Mouse (Mus musculus): ENCODE results near the gene Cdc37l1. TPM values are rescaled to one million over a fixed set of nuclear protein-coding genes. Genes with fewer than 3 reads are reported as not detected.

Cdc37l1 gene
- polyA plus RNA-seq, 1 experiment from 2014 or later = 42.9 TPM

GRCm38 (mm10) chr19:29058741-29059140, 68.6 kb downstream of the Cdc37l1 start:
- Histone ChIP-seq H3K27me3 (replicated peaks; ENCODE audit: control insufficient read depth, insufficient read depth, low read length) (no peaks in the 10 kb centered on the region), H3K36me3 (ENCODE audit: control insufficient read depth, insufficient read depth, low read length) (no peaks in the 10 kb centered on the region), H3K9ac (ENCODE audit: low read length) (no peak overlapping the region), H3K4me3 (ENCODE audit: low read depth, low read length) (no peak overlapping the region), H3K9me3 (ENCODE audit: control insufficient read depth, low read length) (no peaks in the 10 kb centered on the region), H3K27ac (ENCODE audit: low read depth) (no peak overlapping the region), H3K4me2 (ENCODE audit: low read length) (no peak overlapping the region), H3K4me1 (replicated peaks; ENCODE audit: control insufficient read depth, insufficient read depth, low read length) (no peaks in the 10 kb centered on the region)
- ATAC-seq (replicated peaks; ENCODE audit: low FRiP score, low TSS enrichment, low read depth) (no peak), DNase-seq (ENCODE audit: low spot score) (no peak)
- WGBS = 81% methylated on average over 5 of the region's 5 CpGs

GRCm38 (mm10) chr19:29059688-29060087, 69.5 kb downstream of the Cdc37l1 start:
- no peaks in the 10 kb centered on the region for H3K9me3 ChIP-seq (ENCODE audit: control insufficient read depth, low read length)
- no peaks in the 10 kb centered on the region for H3K27me3 ChIP-seq (replicated peaks; ENCODE audit: control insufficient read depth, insufficient read depth, low read length)
- H3K9ac ChIP-seq (ENCODE audit: low read length) = no peak overlapping the region
- H3K27ac ChIP-seq (ENCODE audit: low read depth) = no peak overlapping the region
- H3K4me2 ChIP-seq (ENCODE audit: low read length) = no peak overlapping the region
- no peak for ATAC-seq (replicated peaks; ENCODE audit: low FRiP score, low TSS enrichment, low read depth)
- no peaks in the 10 kb centered on the region for H3K4me1 ChIP-seq (replicated peaks; ENCODE audit: control insufficient read depth, insufficient read depth, low read length)
- WGBS = 83% methylated on average over 2 of the region's 2 CpGs
- H3K4me3 ChIP-seq (ENCODE audit: low read depth, low read length) = no peak overlapping the region
- no peaks in the 10 kb centered on the region for H3K36me3 ChIP-seq (ENCODE audit: control insufficient read depth, insufficient read depth, low read length)
- no peak for DNase-seq (ENCODE audit: low spot score)

GRCm38 (mm10) chr19:29060299-29060698, 70.1 kb downstream of the Cdc37l1 start:
- Histone ChIP-seq H3K9ac (ENCODE audit: low read length) (no peak overlapping the region), H3K4me2 (ENCODE audit: low read length) (no peak overlapping the region), H3K4me3 (ENCODE audit: low read depth, low read length) (no peak overlapping the region), H3K27me3 (replicated peaks; ENCODE audit: control insufficient read depth, insufficient read depth, low read length) (no peaks in the 10 kb centered on the region), H3K27ac (ENCODE audit: low read depth) (no peak overlapping the region), H3K36me3 (ENCODE audit: control insufficient read depth, insufficient read depth, low read length) (no peaks in the 10 kb centered on the region), H3K9me3 (ENCODE audit: control insufficient read depth, low read length) (no peaks in the 10 kb centered on the region), H3K4me1 (replicated peaks; ENCODE audit: control insufficient read depth, insufficient read depth, low read length) (no peaks in the 10 kb centered on the region)
- ATAC-seq (replicated peaks; ENCODE audit: low FRiP score, low TSS enrichment, low read depth) (0 out of 2 replicates have a peak, but pooled peaks have one; percentile 9), DNase-seq (ENCODE audit: low spot score) (no peak)
- WGBS = 39% methylated on average over 6 of the region's 6 CpGs

- Histone ChIP-seq H3K4me2 (ENCODE audit: low read length) (no peak overlapping the region), H3K27ac (ENCODE audit: low read depth) (no peak overlapping the region), H3K9me3 (ENCODE audit: control insufficient read depth, low read length) (no peaks in the 10 kb centered on the region), H3K9ac (ENCODE audit: low read length) (no peak overlapping the region), H3K4me1 (replicated peaks; ENCODE audit: control insufficient read depth, insufficient read depth, low read length) (peaks cover 3% of the 10 kb centered on the region; the same call in 1 of the 2 replicates), H3K4me3 (ENCODE audit: low read depth, low read length) (no peak overlapping the region), H3K27me3 (replicated peaks; ENCODE audit: control insufficient read depth, insufficient read depth, low read length) (no peaks in the 10 kb centered on the region), H3K36me3 (ENCODE audit: control insufficient read depth, insufficient read depth, low read length) (no peaks in the 10 kb centered on the region)
- WGBS = 85% methylated on average over 5 of the region's 5 CpGs
- DNase-seq (ENCODE audit: low spot score) (no peak), ATAC-seq (replicated peaks; ENCODE audit: low FRiP score, low TSS enrichment, low read depth) (no peak)
These were observed 72.9 kb downstream of the Cdc37l1 start for GRCm38 (mm10) chr19:29063009-29063408.

GRCm38 (mm10) chr19:29063577-29064363, 73.6 kb downstream of the Cdc37l1 start:
- Histone ChIP-seq H3K27me3 (replicated peaks; ENCODE audit: control insufficient read depth, insufficient read depth, low read length) (no peaks in the 10 kb centered on the region), H3K9me3 (ENCODE audit: control insufficient read depth, low read length) (no peaks in the 10 kb centered on the region), H3K4me2 (ENCODE audit: low read length) (peak overlapping the region; percentile 38), H3K4me3 (ENCODE audit: low read depth, low read length) (no peak overlapping the region), H3K9ac (ENCODE audit: low read length) (no peak overlapping the region), H3K27ac (ENCODE audit: low read depth) (no peak overlapping the region), H3K36me3 (ENCODE audit: control insufficient read depth, insufficient read depth, low read length) (no peaks in the 10 kb centered on the region), H3K4me1 (replicated peaks; ENCODE audit: control insufficient read depth, insufficient read depth, low read length) (peaks cover 3% of the 10 kb centered on the region; the same call in 1 of the 2 replicates)
- 18% methylated on average over 18 of the region's 18 CpGs for WGBS
- ATAC-seq (replicated peaks; ENCODE audit: low FRiP score, low TSS enrichment, low read depth) = peak; percentile 58; the same call in 1 of the 2 replicates
- peak; percentile 98 for DNase-seq (ENCODE audit: low spot score)

- Histone ChIP-seq H3K27me3 (replicated peaks; ENCODE audit: control insufficient read depth, insufficient read depth, low read length) (no peaks in the 10 kb centered on the region), H3K4me2 (ENCODE audit: low read length) (peak overlapping the region; percentile 22), H3K36me3 (ENCODE audit: control insufficient read depth, insufficient read depth, low read length) (no peaks in the 10 kb centered on the region), H3K9me3 (ENCODE audit: control insufficient read depth, low read length) (no peaks in the 10 kb centered on the region), H3K4me3 (ENCODE audit: low read depth, low read length) (no peak overlapping the region), H3K9ac (ENCODE audit: low read length) (no peak overlapping the region), H3K27ac (ENCODE audit: low read depth) (no peak overlapping the region), H3K4me1 (replicated peaks; ENCODE audit: control insufficient read depth, insufficient read depth, low read length) (peaks cover 8% of the 10 kb centered on the region)
- 68% methylated on average over 9 of the region's 9 CpGs for WGBS
- ATAC-seq (replicated peaks; ENCODE audit: low FRiP score, low TSS enrichment, low read depth) (peak; percentile 7; the same call in 1 of the 2 replicates), DNase-seq (ENCODE audit: low spot score) (no peak)
These were observed 74.4 kb downstream of the Cdc37l1 start for GRCm38 (mm10) chr19:29064451-29065102.

GRCm38 (mm10) chr19:29066981-29067471, 76.9 kb downstream of the Cdc37l1 start:
- peak overlapping the region; percentile 6; the same call in 1 of the 2 replicates for H3K4me3 ChIP-seq (ENCODE audit: low read depth, low read length)
- 14% methylated on average over 11 of the region's 11 CpGs for WGBS
- H3K4me2 ChIP-seq (ENCODE audit: low read length) = peak overlapping the region; percentile 16
- H3K4me1 ChIP-seq (replicated peaks; ENCODE audit: control insufficient read depth, insufficient read depth, low read length) = peaks cover 11% of the 10 kb centered on the region
- peak overlapping the region; percentile 30 for H3K27ac ChIP-seq (ENCODE audit: low read depth)
- no peaks in the 10 kb centered on the region for H3K27me3 ChIP-seq (replicated peaks; ENCODE audit: control insufficient read depth, insufficient read depth, low read length)
- ATAC-seq (replicated peaks; ENCODE audit: low FRiP score, low TSS enrichment, low read depth) (peak; percentile 46; the same call in 1 of the 2 replicates), DNase-seq (ENCODE audit: low spot score) (no peak)
- H3K9ac ChIP-seq (ENCODE audit: low read length) = no peak overlapping the region
- H3K9me3 ChIP-seq (ENCODE audit: control insufficient read depth, low read length) = no peaks in the 10 kb centered on the region
- no peaks in the 10 kb centered on the region for H3K36me3 ChIP-seq (ENCODE audit: control insufficient read depth, insufficient read depth, low read length)

- no peak for ATAC-seq (replicated peaks; ENCODE audit: low FRiP score, low TSS enrichment, low read depth)
- H3K4me1 ChIP-seq (replicated peaks; ENCODE audit: control insufficient read depth, insufficient read depth, low read length) = peaks cover 11% of the 10 kb centered on the region
- no peak for DNase-seq (ENCODE audit: low spot score)
- H3K27me3 ChIP-seq (replicated peaks; ENCODE audit: control insufficient read depth, insufficient read depth, low read length) = no peaks in the 10 kb centered on the region
- H3K4me3 ChIP-seq (ENCODE audit: low read depth, low read length) = no peak overlapping the region
- no peaks in the 10 kb centered on the region for H3K9me3 ChIP-seq (ENCODE audit: control insufficient read depth, low read length)
- H3K4me2 ChIP-seq (ENCODE audit: low read length) = no peak overlapping the region; the same call in 1 of the 2 replicates
- no peaks in the 10 kb centered on the region for H3K36me3 ChIP-seq (ENCODE audit: control insufficient read depth, insufficient read depth, low read length)
- H3K9ac ChIP-seq (ENCODE audit: low read length) = no peak overlapping the region
- 43% methylated on average over 5 of the region's 5 CpGs for WGBS
- no peak overlapping the region for H3K27ac ChIP-seq (ENCODE audit: low read depth)
These were observed 79.0 kb downstream of the Cdc37l1 start for GRCm38 (mm10) chr19:29069195-29069594.

All from intestine, embryonic 14.5 days (tissue).